Mouse (Mus musculus) liver, embryonic 11.5 days (tissue): Measurements from ENCODE around the gene Mmp24. TPM values are rescaled to one million over a fixed set of nuclear protein-coding genes. Genes with fewer than 3 reads are reported as not detected.

ENCODE experiments used
- ATAC-seq: fragments of 200-750 bp; cut with Nextera tagmentation; replicated peaks from 2 replicates; pipeline ENCODE4 v1.8.0; 2017; ENCODE audit warnings: moderate number of reproducible peaks, mild to moderate bottlenecking, moderate TSS enrichment, moderate library complexity; ENCODE audit not compliant: low FRiP score
- DNase-seq: peaks from one replicate; pipeline ENCODE4 v3.0.0-alpha.2; 2017; ENCODE audit warnings: low spot score
- H3K27ac ChIP-seq: fragments of 300-500 bp; sonication (generic); 2 replicates; pipeline ENCODE4 v1.5.1; 2014; ENCODE audit warnings: mild to moderate bottlenecking, low read depth, low read length, control low read depth
- H3K27me3 ChIP-seq: fragments of 300-500 bp; sonication (generic); replicated peaks from 2 replicates; pipeline ENCODE4 v1.6.1; 2014; ENCODE audit warnings: low read length, mixed read lengths; ENCODE audit not compliant: control insufficient read depth, insufficient read depth
- H3K36me3 ChIP-seq: fragments of 300-500 bp; sonication (generic); 2 replicates; pipeline ENCODE4 v1.6.1; 2014; ENCODE audit warnings: mild to moderate bottlenecking, low read length, moderate library complexity, mixed read lengths; ENCODE audit not compliant: control insufficient read depth, insufficient read depth
- H3K4me1 ChIP-seq: fragments of 300-500 bp; sonication (generic); replicated peaks from 2 replicates; pipeline ENCODE4 v1.6.1; 2014; ENCODE audit warnings: low read length, mixed read lengths; ENCODE audit not compliant: control insufficient read depth, insufficient read depth
- H3K4me2 ChIP-seq: fragments of 300-500 bp; sonication (generic); 2 replicates; pipeline ENCODE4 v1.6.1; 2014; ENCODE audit warnings: mild to moderate bottlenecking, control low read depth, moderate library complexity
- H3K4me3 ChIP-seq: fragments of 300-500 bp; sonication (generic); 2 replicates; pipeline ENCODE4 v1.5.1; 2014; ENCODE audit warnings: low read depth, low read length, control low read depth
- H3K9ac ChIP-seq: fragments of 300-500 bp; sonication (generic); 2 replicates; pipeline ENCODE4 v1.6.1; 2014; ENCODE audit warnings: low read depth, low read length, control low read depth
- H3K9me3 ChIP-seq: fragments of 300-500 bp; sonication (generic); 2 replicates; pipeline ENCODE4 v1.6.1; 2016; ENCODE audit warnings: low read length, inconsistent platforms, mixed read lengths; ENCODE audit not compliant: control insufficient read depth
- WGBS: fragments of 180-500 bp; shearing (Covaris S2); extraction: QIAGEN DNeasy Blood & Tissue Kit; methylation state at CpG from one replicate; pipeline ENCODE4 v1.1.7; 2014; 5-methylcytosine and 5-hydroxymethylcytosine counted together
- polyA plus RNA-seq: library from polyadenylated mRNA; unstranded; fragments of >200 nt; fragmentation: Nextera tagmentation; extraction: Ambion mirVana; gene quantifications from 2 replicates; pipeline ENCODE4 v1.2.1, GENCODE M21; 2014

Mmp24 gene
- polyA plus RNA-seq, 1 experiment from 2014 or later: not detected

DNA sequence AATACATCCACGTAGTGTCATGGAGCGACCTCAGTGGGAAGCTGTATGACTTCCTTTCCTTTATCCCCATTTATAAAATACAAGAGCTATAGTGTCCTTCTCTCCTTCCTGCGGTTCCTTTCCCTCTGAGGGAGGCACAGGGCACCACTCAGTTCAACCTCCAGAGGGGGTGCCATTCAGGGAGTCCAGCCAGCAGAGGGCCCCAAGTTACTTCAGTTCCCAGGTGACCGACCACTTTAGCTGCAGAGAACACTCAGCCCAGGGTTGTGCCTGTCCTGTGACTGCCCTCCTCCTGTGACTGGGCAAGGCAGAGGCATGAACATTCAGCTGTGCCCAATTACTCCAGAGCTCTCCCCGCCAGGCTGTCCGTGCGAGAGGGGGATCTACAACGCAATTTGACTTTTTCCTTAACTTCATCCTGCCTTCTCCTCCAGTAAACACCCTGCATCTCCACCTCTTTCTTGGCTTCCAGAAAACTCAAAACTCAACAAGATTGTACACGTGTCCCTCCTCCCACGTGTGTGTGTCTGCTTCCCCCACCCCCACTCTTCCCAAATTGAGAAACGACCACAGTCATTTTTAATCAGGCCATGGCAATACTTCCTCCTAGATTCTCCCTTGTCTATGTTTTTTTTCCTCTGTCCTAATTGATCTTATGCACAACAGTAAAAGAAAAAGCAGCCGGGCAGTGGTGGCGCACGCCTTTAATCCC is 18.1 kb upstream of the Mmp24 start:
- no peak for DNase-seq
- Histone ChIP-seq H3K9me3 (no peaks in the 10 kb centered on the region), H3K27ac (no peak overlapping the region), H3K4me3 (no peak overlapping the region), H3K9ac (no peak overlapping the region), H3K27me3 (peaks cover 9% of the 10 kb centered on the region), H3K36me3 (no peaks in the 10 kb centered on the region), H3K4me1 (no peaks in the 10 kb centered on the region), H3K4me2 (no peak overlapping the region)
- 60% methylated on average over 14 of the region's 14 CpGs for WGBS
- ATAC-seq: no peak

DNA sequence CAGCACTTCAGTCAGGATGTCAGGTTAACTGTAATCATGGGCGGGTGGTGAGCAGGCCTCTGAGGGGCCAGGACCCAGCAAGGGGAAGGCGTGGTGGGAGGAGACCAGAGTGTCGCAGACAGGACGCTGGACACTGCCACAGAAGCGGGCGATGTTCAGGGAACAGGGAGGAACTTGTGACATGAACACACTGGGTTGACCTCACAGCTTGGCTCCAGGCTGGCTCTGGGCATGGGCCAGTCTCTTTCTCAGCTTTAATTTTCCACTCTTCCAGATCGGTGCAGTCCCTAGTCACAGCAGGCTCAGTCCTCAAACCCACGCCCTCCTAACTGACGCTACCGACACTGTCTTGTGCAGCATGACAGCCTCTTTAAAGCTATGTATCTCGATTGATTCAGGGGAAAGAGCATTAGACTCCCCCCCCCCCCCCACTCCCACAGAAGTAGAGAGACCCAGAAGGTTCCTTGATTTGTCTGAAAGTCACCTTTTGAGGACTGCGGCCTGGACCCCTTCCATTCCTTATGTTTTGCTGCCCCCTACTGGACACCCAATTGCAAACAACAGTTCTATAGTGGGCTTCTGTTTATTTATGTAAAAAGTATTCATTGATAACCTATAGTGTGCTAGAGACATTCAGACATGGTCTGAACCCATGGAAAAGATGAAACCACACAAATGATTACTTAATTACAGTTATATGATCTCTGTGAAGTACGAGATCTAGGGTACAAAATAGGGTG is 10.3 kb upstream of the Mmp24 start:
- Histone ChIP-seq H3K27ac (no peak overlapping the region), H3K4me2 (no peak overlapping the region), H3K9me3 (no peaks in the 10 kb centered on the region), H3K27me3 (peaks cover 3% of the 10 kb centered on the region; the same call in 1 of the 2 replicates), H3K4me3 (no peak overlapping the region), H3K36me3 (no peaks in the 10 kb centered on the region), H3K9ac (no peak overlapping the region), H3K4me1 (no peaks in the 10 kb centered on the region)
- ATAC-seq (no peak; the same call in 1 of the 2 replicates), DNase-seq (peak; percentile 49)
- 52% methylated on average over 13 of the region's 13 CpGs for WGBS

DNA sequence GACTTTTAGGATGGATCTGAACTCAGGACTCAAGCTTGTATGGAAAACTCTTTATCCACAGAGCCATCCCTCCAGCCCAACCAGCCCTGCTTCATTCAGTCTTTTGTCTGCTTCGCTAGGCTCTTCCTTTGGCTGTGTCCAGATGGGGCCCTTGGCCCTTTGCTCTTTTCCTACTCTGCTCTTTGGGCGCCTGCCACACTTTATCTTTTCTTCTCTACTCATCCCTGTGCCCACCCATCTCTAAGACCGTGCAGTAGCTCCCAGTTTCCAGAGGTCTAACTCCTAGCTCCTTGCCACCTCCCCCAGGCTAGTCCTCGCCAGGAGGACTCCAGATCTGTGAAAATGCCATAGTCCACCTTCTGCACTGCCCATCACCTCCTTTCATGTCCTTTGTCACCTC is 1.5 kb upstream of the Mmp24 start:
- no peak for ATAC-seq
- peaks cover 5% of the 10 kb centered on the region for H3K4me1 ChIP-seq
- WGBS: 51% methylated on average over 4 of the region's 4 CpGs
- no peaks in the 10 kb centered on the region for H3K9me3 ChIP-seq
- H3K27me3 ChIP-seq: peaks cover 62% of the 10 kb centered on the region
- H3K9ac ChIP-seq: no peak overlapping the region
- H3K4me2 ChIP-seq: no peak overlapping the region
- H3K27ac ChIP-seq: no peak overlapping the region
- no peaks in the 10 kb centered on the region for H3K36me3 ChIP-seq
- no peak for DNase-seq
- no peak overlapping the region for H3K4me3 ChIP-seq

DNA sequence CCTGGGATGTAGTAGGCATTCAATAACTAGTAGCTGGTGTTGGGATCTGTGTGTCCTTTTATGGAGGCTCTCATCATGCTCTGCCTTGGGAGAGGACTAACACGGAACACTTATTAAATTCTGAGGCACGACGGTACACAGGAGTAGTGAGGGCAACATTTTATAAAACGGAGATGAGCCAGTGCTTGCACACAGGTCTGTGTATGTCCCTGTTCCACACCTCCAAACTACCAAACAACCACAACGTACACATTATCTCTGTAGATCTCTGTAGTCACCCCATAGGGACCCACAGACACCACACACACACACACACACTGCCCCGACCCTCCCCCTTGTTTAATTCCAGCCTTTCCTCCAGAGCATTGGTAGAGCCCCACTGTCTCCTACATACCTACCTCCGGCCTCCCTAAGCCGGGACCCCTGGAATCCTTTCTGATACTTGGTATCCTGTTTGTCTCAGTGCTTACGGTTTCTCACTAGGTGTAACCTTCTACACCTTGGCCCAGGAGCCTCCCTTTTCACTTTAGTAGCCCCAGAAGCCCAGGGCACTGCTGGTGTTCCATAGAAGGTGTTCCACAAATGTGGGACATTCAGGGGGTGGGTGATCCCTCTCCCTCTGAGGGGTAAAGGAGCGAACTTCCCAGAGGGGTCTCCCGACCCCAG is 748 bp upstream of the Mmp24 start:
- ATAC-seq: no peak

DNA sequence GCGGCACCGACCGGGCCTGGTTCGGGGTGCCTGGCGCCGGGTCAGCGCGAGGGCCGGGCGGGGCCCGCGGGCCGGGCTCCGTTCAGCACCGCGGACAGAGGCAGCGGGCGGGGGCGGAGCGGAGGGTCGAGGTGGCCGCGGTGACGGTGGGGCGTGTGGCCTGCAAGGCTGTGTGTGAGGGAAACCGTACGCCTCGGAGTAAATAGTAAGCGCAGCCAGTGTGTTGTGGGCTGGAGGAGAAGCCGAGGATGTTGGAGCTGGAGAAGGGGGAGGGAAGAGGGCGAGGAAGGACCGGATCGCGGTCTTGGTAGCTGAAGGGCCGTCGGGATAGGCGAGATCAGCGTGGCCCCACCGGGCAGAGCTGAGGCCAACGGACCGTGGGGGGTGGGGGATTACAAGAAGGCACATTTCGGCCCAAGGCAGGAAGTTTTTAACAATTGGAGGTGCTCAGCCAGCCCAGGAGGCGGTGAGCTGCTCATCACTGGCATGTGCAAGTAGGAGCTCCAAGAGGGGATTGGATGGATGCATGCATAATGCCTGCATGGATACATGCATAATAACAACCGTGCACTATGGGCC is 632 bp downstream of the Mmp24 start:
- DNase-seq (peak; percentile 79), ATAC-seq (no peak; the same call in 1 of the 2 replicates)
- WGBS: 2% methylated on average over 44 of the region's 44 CpGs
- H3K27ac ChIP-seq: no peak overlapping the region
- H3K36me3 ChIP-seq: no peaks in the 10 kb centered on the region
- H3K9ac ChIP-seq: no peak overlapping the region
- no peaks in the 10 kb centered on the region for H3K9me3 ChIP-seq
- peaks cover 5% of the 10 kb centered on the region for H3K4me1 ChIP-seq
- H3K27me3 ChIP-seq: peaks cover 62% of the 10 kb centered on the region
- peak overlapping the region; percentile 58 for H3K4me3 ChIP-seq
- peak overlapping the region; percentile 83 for H3K4me2 ChIP-seq

More for the DNA sequence above, 748 bp upstream of the Mmp24 start:
- H3K4me1 ChIP-seq: peaks cover 5% of the 10 kb centered on the region
- H3K4me3 ChIP-seq: peak overlapping the region; percentile 58
- DNase-seq: no peak
- peak overlapping the region; percentile 83 for H3K4me2 ChIP-seq
- H3K9me3 ChIP-seq: no peaks in the 10 kb centered on the region
- H3K27ac ChIP-seq: no peak overlapping the region
- WGBS: 51% methylated on average over 11 of the region's 11 CpGs
- peaks cover 62% of the 10 kb centered on the region for H3K27me3 ChIP-seq
- no peak overlapping the region for H3K9ac ChIP-seq
- H3K36me3 ChIP-seq: no peaks in the 10 kb centered on the region

DNA sequence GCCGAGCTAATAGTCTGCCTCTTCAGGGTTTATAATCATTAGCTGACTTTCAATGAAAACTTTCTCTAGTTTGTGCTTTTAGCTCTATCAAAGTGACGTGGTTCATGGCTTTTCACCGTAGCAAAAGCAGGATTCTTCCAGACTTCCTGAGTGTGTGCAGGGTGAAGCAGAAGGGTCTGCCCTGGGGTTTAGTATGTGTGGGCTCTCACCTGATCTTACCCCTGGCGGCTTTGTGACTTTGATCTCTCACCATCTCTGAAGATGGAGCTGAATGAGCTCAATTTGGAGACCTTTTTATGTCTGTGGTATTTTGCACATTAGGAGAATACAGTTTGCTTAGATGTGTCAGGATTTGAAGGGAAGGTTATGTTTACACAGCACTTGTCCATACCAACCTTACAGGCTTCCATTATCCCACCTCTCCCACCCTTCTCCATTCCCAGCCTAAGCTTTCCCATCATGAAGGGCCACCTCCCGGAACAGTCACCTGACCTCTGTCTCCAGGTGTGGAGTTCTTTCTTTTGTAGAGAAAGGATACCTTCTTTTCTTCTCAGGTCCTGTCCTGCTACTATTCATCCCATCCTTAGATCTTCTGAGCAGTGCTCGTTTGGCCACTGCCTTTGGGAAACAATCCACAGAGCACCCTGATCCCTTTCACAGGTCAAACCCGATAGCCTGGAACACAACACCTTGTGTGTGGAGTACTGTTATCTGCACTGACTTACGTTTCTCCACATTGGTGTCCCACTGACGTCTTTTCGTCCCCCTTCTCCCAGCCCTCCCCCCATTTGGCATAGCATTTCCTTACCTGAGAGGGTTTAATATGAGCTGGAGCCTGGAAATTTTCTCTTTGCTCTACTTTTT is 1.9 kb downstream of the Mmp24 start:
- 65% methylated on average over 10 of the region's 10 CpGs for WGBS
- peaks cover 59% of the 10 kb centered on the region for H3K27me3 ChIP-seq
- H3K36me3 ChIP-seq: no peaks in the 10 kb centered on the region
- no peak overlapping the region for H3K9ac ChIP-seq
- ATAC-seq (no peak), DNase-seq (no peak)
- no peak overlapping the region for H3K4me3 ChIP-seq
- H3K27ac ChIP-seq: no peak overlapping the region
- H3K9me3 ChIP-seq: no peaks in the 10 kb centered on the region
- no peak overlapping the region for H3K4me2 ChIP-seq
- H3K4me1 ChIP-seq: peaks cover 5% of the 10 kb centered on the region

DNA sequence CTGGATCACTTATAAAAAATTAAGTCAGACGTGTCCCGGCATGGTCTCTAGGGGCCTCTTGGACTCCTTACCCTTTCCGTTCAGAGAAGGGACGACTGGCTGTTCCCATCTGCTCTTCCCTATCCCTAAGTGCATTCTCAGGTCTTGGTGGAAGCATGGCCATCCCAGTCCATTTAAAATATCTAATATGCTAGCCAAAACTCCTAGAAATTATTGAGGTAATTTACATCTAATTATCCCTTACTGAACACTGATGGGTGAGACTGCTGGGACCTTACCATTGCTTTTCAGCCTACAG is 2.5 kb downstream of the Mmp24 start:
- Histone ChIP-seq H3K9me3 (no peaks in the 10 kb centered on the region), H3K4me1 (peaks cover 5% of the 10 kb centered on the region), H3K27me3 (peaks cover 56% of the 10 kb centered on the region), H3K36me3 (no peaks in the 10 kb centered on the region), H3K9ac (no peak overlapping the region), H3K4me3 (no peak overlapping the region), H3K27ac (no peak overlapping the region), H3K4me2 (no peak overlapping the region)
- DNase-seq (no peak), ATAC-seq (no peak)
- WGBS: 80% methylated on average over 4 of the region's 4 CpGs

DNA sequence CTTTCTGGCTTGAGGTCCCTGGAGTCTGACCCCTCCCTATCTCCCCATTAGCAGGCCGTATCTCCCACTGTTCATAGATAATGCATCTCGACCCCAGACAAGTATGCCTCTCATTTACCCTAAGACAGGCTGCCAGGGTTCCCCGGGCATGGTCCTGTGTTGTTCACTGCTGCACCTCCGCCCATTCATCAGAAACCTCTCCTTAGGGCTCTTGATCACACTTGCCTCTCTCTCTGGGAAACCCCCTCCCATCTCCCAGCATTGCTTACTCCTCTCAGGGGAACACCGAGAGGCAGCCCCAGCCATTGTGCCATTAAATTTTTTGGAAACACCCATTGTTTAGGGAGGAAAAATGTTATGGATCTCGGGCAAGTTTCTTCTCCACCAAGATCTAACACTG is 2.9 kb downstream of the Mmp24 start:
- Histone ChIP-seq H3K4me2 (no peak overlapping the region), H3K36me3 (no peaks in the 10 kb centered on the region), H3K4me1 (peaks cover 5% of the 10 kb centered on the region), H3K27ac (no peak overlapping the region), H3K4me3 (no peak overlapping the region), H3K27me3 (peaks cover 52% of the 10 kb centered on the region), H3K9ac (no peak overlapping the region), H3K9me3 (no peaks in the 10 kb centered on the region)
- 57% methylated on average over 6 of the region's 6 CpGs for WGBS
- DNase-seq: no peak
- ATAC-seq: no peak
